Mouse (Mus musculus) layer of hippocampus, adult 9-10 months (tissue): Measurements from ENCODE around the gene Med18.
"Not testable (repeated sequence)": the region's sequence is repeated elsewhere in the genome, so short reads cannot be mapped to it uniquely, and the experiment has no call there.

Source experiments
- DNase-seq: peaks from one replicate; pipeline ENCODE4 v3.0.0; 2022; ENCODE audit warnings: low spot score

Med18 gene

DNA sequence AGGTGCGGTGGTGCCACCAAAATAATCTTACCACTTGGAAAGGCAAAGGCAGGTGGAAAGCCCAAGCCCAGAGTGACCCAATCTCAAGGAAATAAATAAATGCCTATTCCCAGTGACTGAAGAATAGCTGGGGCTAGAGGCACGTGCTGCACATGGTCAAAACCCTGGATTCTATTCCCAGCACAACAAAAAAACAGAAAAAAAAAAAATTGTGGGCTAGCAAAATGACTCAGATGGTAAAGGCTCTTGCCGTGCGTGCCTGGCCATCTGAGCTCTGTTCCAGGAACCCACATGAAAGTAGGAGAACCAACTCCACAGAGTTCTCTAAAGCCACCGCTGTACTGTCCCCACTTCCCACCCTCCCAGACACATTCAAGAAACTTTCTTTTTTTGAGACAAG, 43.2 kb downstream of the Med18 start:
- no peak for DNase-seq

DNA sequence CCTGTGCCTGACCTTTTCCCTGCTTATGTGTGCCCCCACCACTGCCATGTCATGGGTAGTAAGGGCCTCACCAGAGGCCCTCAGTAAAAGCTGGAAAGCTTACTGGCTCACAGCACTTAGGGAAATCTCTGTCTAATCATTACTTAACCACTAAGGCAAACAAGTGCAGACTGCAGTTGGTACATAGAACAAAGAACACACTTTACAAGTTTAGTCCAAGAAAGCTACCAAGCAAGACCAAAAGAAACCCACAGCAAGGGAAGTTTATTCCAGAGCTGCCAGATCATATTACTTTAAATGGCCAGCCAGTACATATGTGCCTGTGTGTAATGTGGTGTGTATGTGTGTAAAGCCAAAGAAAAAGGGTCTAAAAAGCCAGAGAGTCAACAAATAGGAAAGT, 47.8 kb downstream of the Med18 start:
- no peak for DNase-seq

DNA sequence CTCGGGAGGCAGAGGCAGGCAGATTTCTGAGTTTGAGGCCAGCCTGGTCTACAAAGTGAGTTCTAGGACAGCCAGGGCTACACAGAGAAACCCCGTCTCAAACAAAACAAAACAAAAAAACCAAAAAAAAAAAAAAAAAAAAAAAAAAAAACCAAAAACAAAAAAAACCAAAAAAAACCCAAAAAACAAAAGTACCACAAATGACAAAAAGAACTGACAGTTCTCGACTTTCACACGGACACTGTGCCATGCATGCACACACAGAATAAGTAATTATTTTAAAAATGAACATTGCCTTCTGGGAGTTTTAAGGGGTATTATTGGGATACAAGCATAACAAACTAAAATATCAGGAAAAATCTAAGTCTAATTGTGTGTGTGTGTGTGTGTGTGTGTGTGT, 50.5 kb downstream of the Med18 start:
- DNase-seq = not testable (repeated sequence)

DNA sequence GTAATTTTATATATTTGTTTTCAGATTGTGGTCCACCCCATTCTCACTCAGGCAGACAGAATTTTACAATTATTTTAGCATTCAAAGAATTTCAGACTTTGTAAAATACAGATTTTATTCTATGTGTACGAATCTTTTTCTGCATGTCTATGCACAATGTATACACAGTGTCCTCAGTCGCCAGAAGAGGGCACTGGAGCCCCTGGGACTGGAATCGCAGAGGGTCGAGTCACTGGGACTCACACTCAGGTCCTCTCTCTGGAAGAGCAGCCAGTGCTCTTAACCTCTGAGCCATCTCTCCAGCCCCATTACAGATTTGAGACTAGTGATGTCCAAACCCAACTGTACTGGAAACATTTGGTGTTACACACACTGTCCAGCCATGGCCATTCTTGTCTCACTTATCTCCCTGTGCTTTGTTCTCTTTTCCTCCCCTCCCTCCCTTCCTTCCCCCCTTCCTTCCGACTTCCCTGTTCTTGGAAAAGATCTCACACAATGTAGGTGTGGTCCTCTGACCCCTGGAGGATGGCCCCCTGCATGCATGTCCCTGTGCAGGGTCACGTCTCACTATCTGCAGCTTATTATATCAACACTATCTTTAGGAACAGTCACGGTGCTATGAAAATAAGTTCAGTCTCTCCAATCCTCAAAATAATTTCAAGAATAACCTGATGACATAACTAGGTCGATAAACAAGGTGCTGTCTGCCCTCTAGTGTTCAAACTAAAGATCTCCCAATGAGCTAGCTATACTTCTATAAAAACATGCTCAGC, 52.2 kb downstream of the Med18 start:
- DNase-seq = no peak

- no peak for DNase-seq
These were observed 54.0 kb downstream of the Med18 start for GRCm38 (mm10) chr4:132409587-132410229.
